Mouse (Mus musculus) spleen, adult 10 weeks (tissue): ENCODE measurements around the gene Il1f8. TPM values are rescaled to one million over a fixed set of nuclear protein-coding genes. Genes with fewer than 3 reads are reported as not detected.

Experiments
- polyA plus RNA-seq: library from polyadenylated mRNA; stranded (reverse); fragments of 350-450 nt; fragmentation: Illumina TruSeq; extraction: RNeasy Lipid Tissue Mini Kit (QIAGEN cat#74804); gene quantifications from one replicate; pipeline ENCODE4 v1.2.3, GENCODE M21; 2015; ENCODE audit warnings: low replicate concordance; ENCODE audit not compliant: insufficient read depth

The Il1f8 gene
- polyA plus RNA-seq: not detected

DNA sequence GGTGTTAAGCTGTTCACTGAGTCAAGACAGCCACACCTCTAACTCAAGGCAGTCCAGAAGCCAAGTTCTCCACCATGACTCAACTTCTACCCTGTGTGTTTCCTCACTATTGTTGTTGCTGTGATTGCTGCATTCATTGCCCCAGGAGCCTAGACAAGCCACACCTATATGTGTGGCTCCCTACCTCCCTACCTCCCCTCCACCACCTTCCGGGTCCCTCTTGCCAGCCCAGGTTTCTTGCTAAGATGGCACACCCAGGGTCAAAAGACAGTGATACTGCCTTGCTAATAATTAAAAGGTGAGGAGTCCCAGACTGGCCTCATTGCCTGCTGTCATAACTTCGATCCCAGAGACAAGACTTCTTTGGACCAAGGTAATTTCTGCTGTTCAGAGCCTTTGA, at the start of gene Il1f8:
Il1f8 (plus strand) TSS at position 301 of the 400 bp plus-strand sequence.

DNA sequence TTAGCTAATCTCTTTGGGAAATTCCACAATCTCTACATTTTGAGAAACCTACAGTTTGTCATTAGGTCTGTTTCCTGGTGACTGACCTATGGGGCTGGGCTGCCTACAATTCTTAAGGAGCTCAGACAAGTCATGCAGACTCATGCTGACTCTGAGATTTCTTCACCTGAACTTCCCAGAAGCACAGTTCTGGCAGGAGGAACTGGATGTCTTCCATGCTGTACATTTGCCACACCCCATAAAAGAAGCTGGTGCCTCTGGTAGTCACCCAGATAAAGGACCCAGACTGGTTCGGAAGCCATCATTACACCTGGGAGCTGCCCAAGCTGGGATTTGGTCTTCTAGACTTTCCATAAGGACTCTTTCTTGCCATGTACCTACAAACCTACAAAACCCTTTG, 33.2 kb downstream of the Il1f8 start, which contains the start of gene Il1f9:
Il1f9 (plus strand) TSS at position 301 of the 400 bp plus-strand sequence.

Other genes starting within 250 kb of the Il1f8 start
- 7.0 TPM for gene Hnmt, start 103.8 kb upstream of the Il1f8 start, polyA plus RNA-seq
- not detected for gene Tbpl2, start 56.6 kb upstream of the Il1f8 start, polyA plus RNA-seq
- 4.2 TPM for gene Il1f9, start 33.3 kb downstream of the Il1f8 start, polyA plus RNA-seq
- gene Il1f6, start 62.3 kb downstream of the Il1f8 start, polyA plus RNA-seq: not detected
- not detected for gene Il1f5, start 123.8 kb downstream of the Il1f8 start, polyA plus RNA-seq
- gene Il1f10, start 138.0 kb downstream of the Il1f8 start, polyA plus RNA-seq: not detected
- gene Il1rn, start 183.7 kb downstream of the Il1f8 start, polyA plus RNA-seq: 10.6 TPM
- gene Psd4, start 214.4 kb downstream of the Il1f8 start, polyA plus RNA-seq: 128 TPM